Mouse (Mus musculus) lung, postnatal 0 days (tissue): ENCODE measurements around the gene Arf4. TPM values are rescaled to one million over a fixed set of nuclear protein-coding genes. Genes with fewer than 3 reads are reported as not detected.

ENCODE experiments used
- ATAC-seq: fragments of 200-750 bp; cut with Nextera tagmentation; 2 replicates; pipeline ENCODE4 v1.8.0; 2017; ENCODE audit warnings: moderate library complexity
- DNase-seq: peaks from one replicate; pipeline ENCODE4 v3.0.0-alpha.2; 2016; ENCODE audit warnings: low spot score
- H3K27ac ChIP-seq: fragments of 300-500 bp; sonication (generic); 2 replicates; pipeline ENCODE4 v1.5.1; 2014; ENCODE audit warnings: antibody characterized with exemption, mild to moderate bottlenecking, low read length, mixed read lengths
- H3K27me3 ChIP-seq: fragments of 300-500 bp; sonication (generic); replicated peaks from 2 replicates; pipeline ENCODE4 v1.6.1; 2014; ENCODE audit warnings: low read length, mixed read lengths; ENCODE audit not compliant: insufficient read depth
- H3K36me3 ChIP-seq: fragments of 300-500 bp; sonication (generic); 2 replicates; pipeline ENCODE4 v1.6.1; 2014; ENCODE audit warnings: low read length, mixed read lengths; ENCODE audit not compliant: insufficient read depth
- H3K4me1 ChIP-seq: fragments of 300-500 bp; sonication (generic); 2 replicates; pipeline ENCODE4 v1.6.1; 2014; ENCODE audit warnings: antibody characterized with exemption, low read depth, low read length, mixed read lengths; ENCODE audit not compliant: insufficient read depth
- H3K4me2 ChIP-seq: fragments of 300-500 bp; sonication (generic); replicated peaks from 2 replicates; pipeline ENCODE4 v1.6.1; 2014; ENCODE audit warnings: low read depth, mild to moderate bottlenecking, low read length, moderate library complexity, mixed read lengths
- H3K4me3 ChIP-seq: fragments of 300-500 bp; sonication (generic); 2 replicates; pipeline ENCODE4 v1.5.1; 2014; ENCODE audit warnings: low read depth, low read length
- H3K9ac ChIP-seq: fragments of 300-500 bp; sonication (generic); replicated peaks from 2 replicates; pipeline ENCODE4 v1.6.1; 2014; ENCODE audit warnings: low read depth, mild to moderate bottlenecking
- H3K9me3 ChIP-seq: fragments of 300-500 bp; sonication (generic); 2 replicates; pipeline ENCODE4 v1.6.1; 2016; ENCODE audit warnings: low read length, mixed read lengths
- CTCF ChIP-seq: IDR thresholded peaks from 2 replicates; pipeline ENCODE4 v1.5.1; 2016; ENCODE audit warnings: antibody characterized with exemption, mild to moderate bottlenecking
- EP300 ChIP-seq: IDR thresholded peaks from 2 replicates; pipeline ENCODE4 v1.6.1; 2016; ENCODE audit warnings: antibody characterized with exemption, mild to moderate bottlenecking, control low read depth
- WGBS: fragments of 180-500 bp; shearing (Covaris S2); extraction: QIAGEN DNeasy Blood & Tissue Kit; methylation state at CpG from one replicate; pipeline ENCODE4 v1.1.7; 2014; 5-methylcytosine and 5-hydroxymethylcytosine counted together
- polyA plus RNA-seq: library from polyadenylated mRNA; unstranded; fragments of >200 nt; fragmentation: Nextera tagmentation; extraction: Ambion mirVana; gene quantifications from 2 replicates; pipeline ENCODE4 v1.2.1, GENCODE M21; 2015

The Arf4 gene
- 347 and 352 TPM in 2 replicates for polyA plus RNA-seq

- Histone ChIP-seq H3K4me2 (peak within 1 kb of the TSS; percentile 75), H3K36me3 (no peaks in the 10 kb centered on the region), H3K27me3 (no peaks in the 10 kb centered on the region), H3K4me3 (peak within 1 kb of the TSS; percentile 99), H3K27ac (peak within 1 kb of the TSS; percentile 99), H3K4me1 (peaks cover 9% of the 10 kb centered on the region; the same call in 1 of the 2 replicates), H3K9me3 (no peaks in the 10 kb centered on the region), H3K9ac (peak within 1 kb of the TSS; percentile 96)
- TF ChIP-seq CTCF (no peak), EP300 (no peak)
- ATAC-seq (peak; percentile 98), DNase-seq (peak; percentile 99)
- WGBS: under 1% methylated on average over 72 of the region's 83 CpGs
These were observed at the start of gene Arf4 for GRCm38 (mm10) chr14:26637851-26638707. Gene Arf4, plus strand, starts transcription at chr14:26638074.

- ATAC-seq (no peak), DNase-seq (no peak)
- Histone ChIP-seq H3K36me3 (no peaks in the 10 kb centered on the region), H3K4me3 (no peak overlapping the region), H3K4me1 (no peaks in the 10 kb centered on the region), H3K4me2 (no peak overlapping the region), H3K27ac (no peak overlapping the region), H3K9me3 (no peaks in the 10 kb centered on the region), H3K9ac (no peak overlapping the region), H3K27me3 (no peaks in the 10 kb centered on the region)
- TF ChIP-seq CTCF: peak; percentile 29; the same call in 1 of the 2 replicates
- TF ChIP-seq EP300: no peak
These were observed 46.5 kb upstream of the Arf4 start for GRCm38 (mm10) chr14:26591353-26591752.

- no peaks in the 10 kb centered on the region for H3K36me3 ChIP-seq
- H3K4me3 ChIP-seq: no peak overlapping the region
- H3K9me3 ChIP-seq: no peaks in the 10 kb centered on the region
- no peak overlapping the region for H3K27ac ChIP-seq
- H3K4me2 ChIP-seq: no peak overlapping the region
- ATAC-seq: no peak
- H3K4me1 ChIP-seq: no peaks in the 10 kb centered on the region
- TF ChIP-seq EP300: no peak
- no peak for TF ChIP-seq CTCF
- 48% methylated on average over 2 of the region's 2 CpGs for WGBS
- no peak for DNase-seq
- no peaks in the 10 kb centered on the region for H3K27me3 ChIP-seq
- H3K9ac ChIP-seq: no peak overlapping the region
These were observed 44.5 kb upstream of the Arf4 start for GRCm38 (mm10) chr14:26593281-26593895.

- Histone ChIP-seq H3K4me1 (no peaks in the 10 kb centered on the region), H3K9me3 (no peaks in the 10 kb centered on the region), H3K9ac (no peak overlapping the region), H3K27ac (no peak overlapping the region), H3K4me3 (no peak overlapping the region), H3K36me3 (no peaks in the 10 kb centered on the region), H3K4me2 (no peak overlapping the region), H3K27me3 (no peaks in the 10 kb centered on the region)
- WGBS: 91% methylated on average over 7 of the region's 7 CpGs
- ATAC-seq (no peak), DNase-seq (no peak)
- no peak for TF ChIP-seq EP300
- no peak for TF ChIP-seq CTCF
These were observed 42.7 kb upstream of the Arf4 start for GRCm38 (mm10) chr14:26595167-26595566.

GRCm38 (mm10) chr14:26595695-26596365 lies 42.0 kb upstream of the Arf4 start:
- Histone ChIP-seq H3K4me3 (no peak overlapping the region), H3K4me2 (no peak overlapping the region), H3K4me1 (no peaks in the 10 kb centered on the region), H3K9me3 (no peaks in the 10 kb centered on the region), H3K9ac (no peak overlapping the region), H3K27ac (no peak overlapping the region), H3K27me3 (no peaks in the 10 kb centered on the region), H3K36me3 (no peaks in the 10 kb centered on the region)
- DNase-seq (no peak), ATAC-seq (no peak)
- WGBS: 54% methylated on average over 5 of the region's 5 CpGs
- TF ChIP-seq EP300 (no peak), CTCF (no peak)

GRCm38 (mm10) chr14:26605354-26605753 lies 32.5 kb upstream of the Arf4 start:
- no peak for DNase-seq

More at GRCm38 (mm10) chr14:26605354-26605753, 32.5 kb upstream of the Arf4 start:
- ATAC-seq: no peak
- 70% methylated on average over 4 of the region's 4 CpGs for WGBS
- Histone ChIP-seq H3K36me3 (peaks cover 30% of the 10 kb centered on the region), H3K4me2 (no peak overlapping the region), H3K4me1 (no peaks in the 10 kb centered on the region), H3K9me3 (no peaks in the 10 kb centered on the region), H3K4me3 (no peak overlapping the region), H3K27ac (no peak overlapping the region), H3K9ac (no peak overlapping the region), H3K27me3 (no peaks in the 10 kb centered on the region)
- TF ChIP-seq CTCF: no peak
- no peak for TF ChIP-seq EP300
